Mouse (Mus musculus) C2C12 (cell line): ENCODE measurements at regions not wholly inside any gene's neighbourhood (a gene's known extent, or its start where the extent isn't known, plus 50 kb on each side); places are given as distances from the start of the nearest gene placed in this dataset.

Source experiments
- CTCF ChIP-seq: IDR thresholded peaks from one replicate; pipeline ENCODE4 v1.5.1; 2011; ENCODE audit not compliant: control insufficient read depth, insufficient read depth, insufficient read length
- FOSL1 ChIP-seq: IDR thresholded peaks from one replicate; pipeline ENCODE4 v1.8.0; 2011; ENCODE audit warnings: mild to moderate bottlenecking, low read length; ENCODE audit not compliant: poor library complexity, insufficient read depth, severe bottlenecking
- MAX ChIP-seq: IDR thresholded peaks from one replicate; pipeline ENCODE4 v1.6.1; 2011; ENCODE audit warnings: mild to moderate bottlenecking, control low read depth
- MYOD1 ChIP-seq: IDR thresholded peaks from one replicate; pipeline ENCODE4 v1.6.1; 2011; ENCODE audit warnings: low read depth; ENCODE audit not compliant: control insufficient read depth, insufficient read length
- USF1 ChIP-seq: IDR thresholded peaks from one replicate; pipeline ENCODE4 v1.6.1; 2011; ENCODE audit warnings: low read depth, mild to moderate bottlenecking, control low read depth, moderate library complexity

DNA sequence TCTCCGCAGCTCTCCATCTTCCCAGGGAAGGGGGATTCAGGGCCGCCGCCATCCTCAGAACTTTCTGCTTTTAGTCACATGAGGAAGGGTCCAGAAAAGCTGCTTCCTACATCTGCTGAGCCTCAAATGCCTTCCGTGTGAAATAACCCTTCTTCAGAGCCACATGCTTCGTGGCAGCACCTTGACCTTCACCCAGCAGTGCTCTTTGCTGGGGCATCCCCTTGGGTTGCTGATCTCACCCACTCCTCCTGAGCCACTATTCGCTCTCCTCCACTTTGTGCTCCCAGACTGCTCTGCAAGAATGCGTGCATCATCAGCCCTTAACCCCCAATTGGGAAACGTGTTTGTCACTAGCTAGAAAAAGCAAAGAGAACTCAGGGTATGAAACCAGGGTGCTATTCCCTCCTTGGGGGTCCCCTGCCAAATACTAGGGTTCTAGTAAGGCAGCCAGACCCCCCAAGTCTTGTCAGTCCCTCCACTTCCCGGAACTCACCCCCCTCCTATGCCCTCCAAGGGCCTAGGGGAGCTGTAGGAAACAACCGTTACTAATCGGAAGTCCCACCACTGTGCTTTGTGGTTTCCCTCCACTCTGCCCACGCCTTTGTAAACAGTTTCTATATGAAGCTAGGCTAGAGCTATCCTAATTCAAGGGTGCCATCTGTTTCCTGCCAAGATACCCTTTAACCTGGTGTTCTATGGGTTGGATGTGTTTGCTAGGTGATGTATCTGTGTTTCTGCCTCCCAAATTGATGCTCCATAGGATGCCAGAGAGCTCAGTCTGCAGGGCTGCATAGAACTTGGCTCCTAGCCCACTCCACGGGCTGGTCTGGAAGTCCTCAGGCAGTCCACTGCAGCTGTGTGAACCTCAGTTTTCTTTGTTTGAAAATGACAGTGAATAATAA, 67.4 kb downstream of the Pttg1 start:
- TF ChIP-seq MAX = no peak
- TF ChIP-seq FOSL1 = no peak
- no peak for TF ChIP-seq CTCF
- TF ChIP-seq MYOD1 = no peak
- no peak for TF ChIP-seq USF1
